Mouse (Mus musculus): ENCODE data around the gene Serf2. TPM values are rescaled to one million over a fixed set of nuclear protein-coding genes. Genes with fewer than 3 reads are reported as not detected.
"Not testable (repeated sequence)": the region's sequence is repeated elsewhere in the genome, so short reads cannot be mapped to it uniquely, and the experiment has no call there.

Gene Serf2
- total RNA-seq, 2 experiments from 2014 or later: 141 to 144 TPM

GRCm38 (mm10) chr2:121446506-121446905 is 2.5 kb upstream of the Serf2 start:
- DNase-seq (ENCODE audit: low spot score in 2 of 2): no peak

- DNase-seq (ENCODE audit: low spot score in 2 of 2): no peak
These were observed 2.0 kb upstream of the Serf2 start for GRCm38 (mm10) chr2:121447006-121447405.

GRCm38 (mm10) chr2:121448136-121448535 is 859 bp upstream of the Serf2 start:
- DNase-seq (ENCODE audit: low spot score in 2 of 2): peak in 1 of 2 experiments; percentile 62

- no peak for DNase-seq (ENCODE audit: low spot score in 2 of 2)
These were observed 583 bp downstream of the Serf2 start for GRCm38 (mm10) chr2:121449545-121450011.

GRCm38 (mm10) chr2:121450093-121450492 is 1.1 kb downstream of the Serf2 start:
- DNase-seq (ENCODE audit: low spot score in 2 of 2): no peak

- DNase-seq (ENCODE audit: low spot score in 2 of 2): no peak
These were observed 3.4 kb downstream of the Serf2 start for GRCm38 (mm10) chr2:121452361-121452760.

GRCm38 (mm10) chr2:121452990-121453389 is 4.0 kb downstream of the Serf2 start, which contains the start of gene Hypk:
Gene Hypk, plus strand, starts transcription at chr2:121453290.
- no peak for DNase-seq (ENCODE audit: low spot score in 2 of 2)

- no peak for DNase-seq (ENCODE audit: low spot score in 2 of 2)
These were observed 4.9 kb downstream of the Serf2 start for GRCm38 (mm10) chr2:121453917-121454316.

GRCm38 (mm10) chr2:121455534-121455933 is 6.5 kb downstream of the Serf2 start:
- no peak for DNase-seq (ENCODE audit: low spot score in 2 of 2)

GRCm38 (mm10) chr2:121456692-121457642 is 8.0 kb downstream of the Serf2 start, which contains the start of gene Serinc4:
Gene Serinc4, minus strand, starts transcription at chr2:121456781.
- DNase-seq (ENCODE audit: low spot score in 2 of 2): peak; percentile 79 to 85

GRCm38 (mm10) chr2:121460071-121460470 is 11.1 kb downstream of the Serf2 start:
- no peak for DNase-seq (ENCODE audit: low spot score in 2 of 2)

GRCm38 (mm10) chr2:121468982-121469381 is 20.0 kb downstream of the Serf2 start:
- not testable (repeated sequence) for DNase-seq (ENCODE audit: low spot score in 2 of 2)

- not testable (repeated sequence) for DNase-seq (ENCODE audit: low spot score in 2 of 2)
These were observed 23.8 kb downstream of the Serf2 start for GRCm38 (mm10) chr2:121472783-121473182.

GRCm38 (mm10) chr2:121473301-121474179 is 24.5 kb downstream of the Serf2 start, which contains the start of gene Mfap1b:
Gene Mfap1b, minus strand, starts transcription at chr2:121474067.
- DNase-seq (ENCODE audit: low spot score in 2 of 2): peak; percentile 81 to 93

GRCm38 (mm10) chr2:121474180-121474535 is 25.2 kb downstream of the Serf2 start:
- no peak for DNase-seq (ENCODE audit: low spot score in 2 of 2)

- DNase-seq (ENCODE audit: low spot score in 2 of 2): not testable (repeated sequence)
These were observed 26.3 kb downstream of the Serf2 start for GRCm38 (mm10) chr2:121475306-121475705.

GRCm38 (mm10) chr2:121477491-121478266 is 28.7 kb downstream of the Serf2 start:
- no peak for DNase-seq (ENCODE audit: low spot score in 2 of 2)

- DNase-seq (ENCODE audit: low spot score in 2 of 2): no peak
These were observed 31.5 kb downstream of the Serf2 start for GRCm38 (mm10) chr2:121480498-121480897.

GRCm38 (mm10) chr2:121480916-121481315 is 31.9 kb downstream of the Serf2 start:
- DNase-seq (ENCODE audit: low spot score in 2 of 2): not testable (repeated sequence)

GRCm38 (mm10) chr2:121483576-121483975 is 34.6 kb downstream of the Serf2 start:
- DNase-seq (ENCODE audit: low spot score in 2 of 2): no peak

- not testable (repeated sequence) for DNase-seq (ENCODE audit: low spot score in 2 of 2)
These were observed 35.4 kb downstream of the Serf2 start for GRCm38 (mm10) chr2:121484403-121484802.

All from layer of hippocampus, adult 18-20 months (tissue).